Mouse (Mus musculus): ENCODE measurements around the gene Pot1a.

DNA sequence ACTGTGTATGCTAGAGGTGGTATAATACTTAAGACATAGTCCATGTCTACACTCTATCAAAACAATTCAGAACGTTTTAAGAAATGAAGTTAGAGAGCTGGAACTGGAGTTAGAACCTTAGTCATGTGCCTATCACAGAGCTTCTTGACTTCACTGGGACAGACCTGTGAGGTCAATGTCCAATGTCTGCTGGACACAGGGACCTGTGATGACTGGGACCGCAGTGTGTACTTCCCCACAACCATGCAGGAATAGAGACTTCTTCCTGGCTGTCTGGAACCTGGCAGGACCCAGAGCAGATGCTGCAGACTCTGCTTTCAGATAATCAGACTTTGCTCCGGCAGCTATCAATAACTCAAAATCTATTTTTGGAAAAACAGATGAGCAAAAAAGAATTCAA lies 40.8 kb downstream of the Pot1a start:
- TF ChIP-seq CTCF (conservative IDR thresholded peaks at IDR 0.05; ENCODE audit: insufficient read depth, insufficient read length, low read depth, low read length) = no peak
- no peak for TF ChIP-seq POLR2A (IDR thresholded peaks at IDR 0.05; ENCODE audit: low read depth, low read length)

Data from kidney, adult 2 months (tissue).